Mouse (Mus musculus) G1E (cell line): ENCODE results near the gene Cbln1. TPM values are rescaled to one million over a fixed set of nuclear protein-coding genes. Genes with fewer than 3 reads are reported as not detected.

ENCODE experiments used
- ATAC-seq: 2 replicates; pipeline ENCODE4 v1.8.0; 2016; ENCODE audit warnings: mild to moderate bottlenecking; ENCODE audit not compliant: insufficient number of reproducible peaks, poor library complexity, low FRiP score, severe bottlenecking; ENCODE audit errors: extremely low read depth
- DNase-seq: peaks from one replicate; pipeline ENCODE4 v3.0.0; 2012; ENCODE audit warnings: low spot score
- H3K27me3 ChIP-seq: 2 replicates; pipeline ENCODE4 v1.6.1; 2012; ENCODE audit warnings: mild to moderate bottlenecking, low read length, inconsistent platforms; ENCODE audit not compliant: insufficient read depth
- H3K36me3 ChIP-seq: replicated peaks from 2 replicates; pipeline ENCODE3; 2012; ENCODE audit warnings: mild to moderate bottlenecking, inconsistent platforms
- H3K4me1 ChIP-seq: 2 replicates; pipeline ENCODE4 v1.6.1; 2012; ENCODE audit warnings: low read depth, low read length, inconsistent platforms, mixed read lengths; ENCODE audit not compliant: insufficient read depth
- H3K4me3 ChIP-seq: 2 replicates; pipeline ENCODE4 v1.5.1; 2012; ENCODE audit warnings: low read depth, mild to moderate bottlenecking, inconsistent platforms, low read length, moderate library complexity, mixed read lengths
- H3K9me3 ChIP-seq: replicated peaks from 2 replicates; pipeline ENCODE4 v1.6.1; 2012; ENCODE audit warnings: inconsistent platforms
- CTCF ChIP-seq: IDR thresholded peaks from 2 replicates; pipeline ENCODE4 v1.5.1; 2012; ENCODE audit warnings: low read depth, low read length, inconsistent platforms, mixed read lengths
- GATA1 ChIP-seq: IDR thresholded peaks from 2 replicates; pipeline ENCODE4 v1.6.1; 2012; ENCODE audit warnings: borderline replicate concordance, low read length, inconsistent platforms, mixed read lengths
- GATA2 ChIP-seq: IDR thresholded peaks from 2 replicates; pipeline ENCODE4 v1.6.1; 2012; ENCODE audit warnings: low read depth, low read length, inconsistent platforms, borderline replicate concordance
- POLR2AphosphoS5 ChIP-seq: IDR thresholded peaks from 2 replicates; pipeline ENCODE4 v1.6.1; 2012; ENCODE audit warnings: low read depth, low read length, inconsistent platforms; ENCODE audit not compliant: insufficient replicate concordance
- TAL1 ChIP-seq: conservative IDR thresholded peaks from 2 replicates; pipeline ENCODE4 v1.6.1; 2012; ENCODE audit warnings: low read depth, low read length, inconsistent platforms, mixed read lengths
- polyA plus RNA-seq: library from polyadenylated mRNA; stranded (reverse); fragments of >175 nt; gene quantifications from 2 replicates; pipeline ENCODE4 v1.2.3, GENCODE M21; 2012
- total RNA-seq, 2 experiments: library from RNA; stranded (forward) in 1 of 2; stranded (reverse) in 1 of 2; fragments of 200-1000 nt in 1 of 2; fragments of >200 nt in 1 of 2; fragmentation: Nextera tagmentation in 1 of 2; gene quantifications; 2 replicates each; pipeline ENCODE4 v1.2.3; 2014 to 2017

Gene Cbln1
- total and polyA plus RNA-seq, 3 experiments: not detected

DNA sequence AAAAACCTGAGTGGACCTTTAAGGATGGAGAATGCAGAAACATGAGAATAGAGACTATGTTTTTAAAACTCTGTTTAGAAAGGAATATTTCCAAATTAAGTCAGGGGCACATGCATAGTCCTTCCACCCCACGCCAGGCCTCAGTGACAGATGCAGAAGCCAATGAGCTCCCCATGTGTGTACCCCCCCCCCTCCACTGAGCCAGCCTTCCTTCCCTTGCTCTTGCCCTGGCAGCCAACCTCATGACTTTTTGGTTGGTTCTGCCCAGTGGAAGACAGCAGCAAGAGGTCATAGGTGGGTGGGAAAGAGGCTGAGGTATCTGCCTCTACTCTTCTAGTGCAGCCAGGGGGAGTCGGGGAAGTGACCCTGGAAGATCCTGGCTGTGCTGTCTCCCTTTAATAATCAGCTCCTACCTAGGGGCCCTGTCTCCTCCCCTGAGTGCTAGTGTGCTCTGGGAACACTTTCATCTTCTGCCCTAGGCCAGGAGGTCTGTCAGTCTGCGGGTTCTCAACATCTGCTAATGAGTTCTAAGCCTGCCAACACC lies 4.8 kb upstream of the Cbln1 start:
- TF ChIP-seq TAL1 (no peak), GATA1 (no peak), CTCF (no peak), POLR2AphosphoS5 (no peak), GATA2 (no peak)
- H3K36me3 ChIP-seq: no peaks in the 10 kb centered on the region
- no peaks in the 10 kb centered on the region for H3K27me3 ChIP-seq
- H3K4me1 ChIP-seq: no peaks in the 10 kb centered on the region
- DNase-seq (no peak), ATAC-seq (no peak)
- H3K4me3 ChIP-seq: no peak overlapping the region
- peaks cover 53% of the 10 kb centered on the region for H3K9me3 ChIP-seq

DNA sequence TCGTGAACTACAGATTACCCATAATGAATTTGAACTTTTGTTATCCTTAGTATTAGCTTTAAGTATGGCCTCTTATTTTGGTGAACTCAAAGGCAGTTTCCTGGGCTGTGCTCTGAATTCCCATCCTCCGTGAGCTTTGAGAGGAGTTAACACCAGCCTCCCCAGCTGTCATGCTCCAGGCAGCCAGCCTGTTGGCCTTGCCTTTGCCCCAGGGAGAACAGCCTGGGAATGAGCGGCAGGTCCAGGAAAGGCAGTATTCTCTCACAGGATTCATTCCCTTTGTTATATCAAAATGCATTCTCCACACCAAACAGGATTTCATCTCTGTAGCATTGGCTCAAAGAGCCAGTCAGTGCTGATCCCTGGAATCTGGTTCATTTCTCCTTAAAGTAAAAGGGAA lies 3.1 kb upstream of the Cbln1 start:
- ATAC-seq: no peak
- no peaks in the 10 kb centered on the region for H3K27me3 ChIP-seq
- no peak overlapping the region for H3K4me3 ChIP-seq
- H3K4me1 ChIP-seq: no peaks in the 10 kb centered on the region
- H3K36me3 ChIP-seq: no peaks in the 10 kb centered on the region
- peaks cover 60% of the 10 kb centered on the region for H3K9me3 ChIP-seq
- no peak for DNase-seq
- TF ChIP-seq CTCF (no peak), GATA1 (no peak), POLR2AphosphoS5 (no peak), TAL1 (no peak), GATA2 (no peak)

DNA sequence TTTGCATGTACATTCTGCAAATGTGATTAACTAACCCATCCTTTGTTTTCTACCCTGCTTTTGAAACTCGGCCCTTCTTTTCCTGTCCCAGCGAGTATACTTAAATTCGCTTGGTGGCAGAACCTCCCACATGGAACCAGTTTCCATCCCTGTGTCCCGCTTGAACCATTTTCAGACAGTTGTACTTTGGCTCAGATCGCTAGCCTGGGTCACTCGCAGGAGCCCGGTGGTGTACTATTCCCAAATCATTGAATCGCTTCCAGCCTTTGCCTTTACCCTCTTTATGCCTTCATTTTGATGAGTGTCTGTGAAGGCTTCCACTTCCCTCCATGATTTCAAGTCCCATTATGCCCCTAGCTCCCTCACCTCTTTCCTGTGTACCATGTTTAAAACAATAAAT lies 2.0 kb upstream of the Cbln1 start:
- no peaks in the 10 kb centered on the region for H3K4me1 ChIP-seq
- DNase-seq: no peak
- H3K4me3 ChIP-seq: no peak overlapping the region
- ATAC-seq: no peak
- no peaks in the 10 kb centered on the region for H3K27me3 ChIP-seq
- peaks cover 67% of the 10 kb centered on the region for H3K9me3 ChIP-seq
- TF ChIP-seq GATA1 (no peak), CTCF (no peak), TAL1 (no peak), POLR2AphosphoS5 (no peak), GATA2 (no peak)
- H3K36me3 ChIP-seq: no peaks in the 10 kb centered on the region

DNA sequence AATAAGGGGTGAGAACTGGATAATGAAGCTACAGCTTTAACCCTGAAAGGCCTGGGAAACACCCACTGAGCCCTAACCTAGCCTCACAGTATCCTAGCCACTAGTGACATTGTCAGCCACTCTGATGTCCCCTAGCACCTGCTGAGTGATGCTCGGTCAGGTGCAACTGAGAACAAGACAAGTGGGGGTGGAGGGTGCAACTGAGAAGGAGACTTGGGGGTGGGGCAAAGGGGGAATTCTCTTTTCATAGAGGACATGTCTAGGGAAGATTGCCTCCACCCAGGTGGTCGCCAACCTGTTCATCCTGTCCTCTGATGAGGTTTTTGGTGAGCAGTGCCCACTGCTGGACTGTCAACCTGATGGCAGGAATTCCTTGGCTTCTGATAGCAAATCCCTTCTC lies 1.5 kb upstream of the Cbln1 start:
- H3K4me1 ChIP-seq: no peaks in the 10 kb centered on the region
- no peak for TF ChIP-seq GATA1
- no peak for TF ChIP-seq TAL1
- TF ChIP-seq GATA2: no peak
- no peak for TF ChIP-seq POLR2AphosphoS5
- no peak for TF ChIP-seq CTCF
- peaks cover 70% of the 10 kb centered on the region for H3K9me3 ChIP-seq
- DNase-seq: no peak
- H3K27me3 ChIP-seq: no peaks in the 10 kb centered on the region
- no peak for ATAC-seq
- no peak overlapping the region for H3K4me3 ChIP-seq
- no peaks in the 10 kb centered on the region for H3K36me3 ChIP-seq

DNA sequence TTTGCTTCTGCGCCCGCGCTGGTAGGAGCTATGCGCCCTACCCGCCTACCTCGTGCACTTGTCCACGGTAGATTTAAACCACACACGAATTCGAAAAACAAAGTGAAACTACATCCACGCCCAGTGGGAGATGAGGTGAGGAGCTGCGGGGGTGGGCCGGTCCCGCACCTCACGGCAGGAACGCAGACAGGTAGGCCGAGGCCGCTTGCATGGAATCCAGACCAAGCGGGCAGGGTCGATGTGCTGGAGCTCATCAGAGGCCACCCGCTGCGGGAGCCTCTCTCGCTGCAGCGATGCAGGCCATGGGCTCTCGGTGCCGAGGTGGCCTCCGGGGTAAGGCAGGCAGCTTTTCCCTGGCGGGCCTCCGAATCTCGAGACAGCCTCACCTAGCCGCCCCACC lies 905 bp upstream of the Cbln1 start:
- H3K4me3 ChIP-seq: no peak overlapping the region; the same call in 1 of the 2 replicates
- DNase-seq (no peak), ATAC-seq (no peak)
- TF ChIP-seq CTCF (no peak), TAL1 (no peak), GATA1 (no peak), POLR2AphosphoS5 (no peak), GATA2 (no peak)
- H3K36me3 ChIP-seq: no peaks in the 10 kb centered on the region
- H3K4me1 ChIP-seq: no peaks in the 10 kb centered on the region
- H3K9me3 ChIP-seq: peaks cover 70% of the 10 kb centered on the region
- no peaks in the 10 kb centered on the region for H3K27me3 ChIP-seq

DNA sequence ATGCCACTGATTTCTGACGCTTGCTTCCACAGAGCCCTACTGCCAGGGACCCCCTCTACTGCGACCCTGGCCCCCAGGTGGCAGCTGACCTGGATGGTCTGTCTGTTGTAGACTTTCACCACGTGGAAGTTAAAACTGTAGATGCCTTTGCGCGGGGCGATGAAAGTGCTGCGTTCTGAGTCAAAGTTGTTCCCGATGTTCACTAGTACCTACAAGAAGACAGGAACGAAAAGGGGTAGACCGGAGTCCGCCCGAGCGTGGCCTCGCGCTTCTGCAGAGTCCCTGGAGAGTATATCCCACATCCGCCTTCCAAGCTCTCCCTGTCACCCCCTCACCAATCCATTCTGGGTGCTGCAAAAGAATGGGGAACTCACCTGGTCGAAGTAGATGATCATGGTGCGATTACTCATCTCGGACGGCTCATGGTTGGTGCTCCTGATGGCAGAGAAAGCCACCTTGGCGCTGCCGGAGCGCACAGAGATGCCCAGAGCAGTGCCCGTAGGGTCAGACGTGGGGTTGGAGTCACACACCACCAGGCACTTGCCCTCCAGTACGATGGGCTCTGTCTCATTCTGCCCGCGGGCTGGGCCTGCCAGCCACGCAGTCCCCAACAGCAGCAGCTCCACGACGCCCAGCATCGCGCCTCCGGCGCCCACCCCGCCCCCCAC lies 672 bp downstream of the Cbln1 start:
- Histone ChIP-seq H3K36me3 (no peaks in the 10 kb centered on the region), H3K9me3 (peaks cover 76% of the 10 kb centered on the region), H3K4me1 (no peaks in the 10 kb centered on the region), H3K27me3 (no peaks in the 10 kb centered on the region), H3K4me3 (no peak overlapping the region; the same call in 1 of the 2 replicates)
- DNase-seq (no peak), ATAC-seq (no peak)
- TF ChIP-seq TAL1 (no peak), GATA2 (no peak), GATA1 (no peak), CTCF (no peak), POLR2AphosphoS5 (no peak)
